Mouse (Mus musculus) MEL (cell line): ENCODE data around the gene Urod. TPM values are rescaled to one million over a fixed set of nuclear protein-coding genes. Genes with fewer than 3 reads are reported as not detected.

Source experiments
- DNase-seq: peaks from one replicate; pipeline ENCODE4 v3.0.0; 2011; ENCODE audit warnings: low read depth, low spot score
- H3K27ac ChIP-seq: 2 replicates; pipeline ENCODE4 v1.5.1; 2012; ENCODE audit warnings: low read depth, mild to moderate bottlenecking, control low read depth, low read length, moderate library complexity; ENCODE audit not compliant: control insufficient read depth
- H3K27me3 ChIP-seq, 2 experiments: fragments of 150-350 bp in 1 of 2; sonication (generic) in 1 of 2; 2 replicates each; pipeline ENCODE4 v1.6.1; 2012; ENCODE audit warnings: low read length in 2 of 2, mild to moderate bottlenecking in 2 of 2, improper control_type of control experiment in 1 of 2, moderate library complexity in 1 of 2; ENCODE audit not compliant: insufficient read depth in 2 of 2, control insufficient read depth in 1 of 2
- H3K36me3 ChIP-seq, 2 experiments: 2 replicates each; pipeline ENCODE4 v1.6.1; 2012 to 2014; ENCODE audit warnings: low read length in 2 of 2, improper control_type of control experiment in 1 of 2, inconsistent platforms in 1 of 2, mild to moderate bottlenecking in 1 of 2; ENCODE audit not compliant: insufficient read depth in 2 of 2, control insufficient read depth in 1 of 2
- H3K4me1 ChIP-seq, 2 experiments: fragments of 150-350 bp in 1 of 2; sonication (generic) in 1 of 2; 2 replicates each; pipeline ENCODE4 v1.6.1; 2012; ENCODE audit warnings: low read length in 2 of 2, improper control_type of control experiment in 1 of 2, mild to moderate bottlenecking in 1 of 2; ENCODE audit not compliant: insufficient read depth in 2 of 2, control insufficient read depth in 1 of 2
- H3K4me3 ChIP-seq, 2 experiments: fragments of 150-350 bp in 1 of 2; sonication (generic) in 1 of 2; 2 replicates each; pipeline ENCODE4 v1.5.1; 2012; ENCODE audit warnings: low read depth in 2 of 2, low read length in 2 of 2, mild to moderate bottlenecking in 2 of 2, moderate library complexity in 2 of 2, control low read depth in 1 of 2, improper control_type of control experiment in 1 of 2; ENCODE audit not compliant: control insufficient read depth in 1 of 2, insufficient read depth in 1 of 2
- H3K79me2 ChIP-seq: 2 replicates; pipeline ENCODE4 v1.6.1; 2012; ENCODE audit warnings: mild to moderate bottlenecking, low read length, moderate library complexity; ENCODE audit not compliant: control insufficient read depth, poor library complexity, insufficient read depth
- H3K9ac ChIP-seq: 2 replicates; pipeline ENCODE4 v1.6.1; 2012; ENCODE audit warnings: low read depth, mild to moderate bottlenecking, control low read depth, low read length, moderate library complexity; ENCODE audit not compliant: control insufficient read depth, poor library complexity, severe bottlenecking
- H3K9me3 ChIP-seq: fragments of 150-350 bp; sonication (generic); replicated peaks from 2 replicates; pipeline ENCODE4 v1.6.1; 2012; ENCODE audit warnings: mild to moderate bottlenecking, low read length, improper control_type of control experiment, moderate library complexity; ENCODE audit not compliant: insufficient read depth
- BHLHE40 ChIP-seq: IDR thresholded peaks from 2 replicates; pipeline ENCODE4 v1.6.1; 2012; ENCODE audit warnings: low read depth, mild to moderate bottlenecking, inconsistent platforms, low read length, improper control_type of control experiment, borderline replicate concordance
- CHD1 ChIP-seq: IDR thresholded peaks from 2 replicates; pipeline ENCODE4 v1.6.1; 2012; ENCODE audit warnings: low read depth, mild to moderate bottlenecking, inconsistent platforms, low read length, improper control_type of control experiment
- CHD2 ChIP-seq: IDR thresholded peaks from 2 replicates; pipeline ENCODE4 v1.6.1; 2011; ENCODE audit warnings: low read length, improper control_type of control experiment
- CTCF ChIP-seq, 3 experiments: IDR thresholded peaks in 2 of 3; conservative IDR thresholded peaks in 1 of 3; 2 replicates each; pipeline ENCODE4 v1.5.1; 2011 to 2012; ENCODE audit warnings: low read length in 3 of 3, low read depth in 2 of 3, mild to moderate bottlenecking in 2 of 3, improper control_type of control experiment in 1 of 3, inconsistent platforms in 1 of 3, mixed read lengths in 1 of 3, moderate library complexity in 1 of 3; ENCODE audit not compliant: control insufficient read depth in 1 of 3, insufficient read depth in 1 of 3, poor library complexity in 1 of 3, severe bottlenecking in 1 of 3
- E2F4 ChIP-seq: IDR thresholded peaks from 2 replicates; pipeline ENCODE4 v1.6.1; 2011; ENCODE audit warnings: low read depth, low read length, improper control_type of control experiment, borderline replicate concordance
- GABPA ChIP-seq: IDR thresholded peaks from 2 replicates; pipeline ENCODE4 v1.6.1; 2012; ENCODE audit warnings: low read depth, mild to moderate bottlenecking, inconsistent platforms, low read length, improper control_type of control experiment, moderate library complexity
- GATA1 ChIP-seq: IDR thresholded peaks from 2 replicates; pipeline ENCODE4 v1.6.1; 2011; ENCODE audit warnings: low read depth, low read length, improper control_type of control experiment
- HCFC1 ChIP-seq: IDR thresholded peaks from 2 replicates; pipeline ENCODE4 v1.6.1; 2012; ENCODE audit warnings: low read depth, mild to moderate bottlenecking, inconsistent platforms, low read length, improper control_type of control experiment, moderate library complexity
- KAT2A ChIP-seq: conservative IDR thresholded peaks from 2 replicates; pipeline ENCODE4 v1.6.1; 2012; ENCODE audit warnings: low read depth, low read length, improper control_type of control experiment, inconsistent platforms
- MAX ChIP-seq: IDR thresholded peaks from 2 replicates; pipeline ENCODE4 v1.6.1; 2011; ENCODE audit warnings: low read length, improper control_type of control experiment
- MEF2A ChIP-seq: IDR thresholded peaks from 2 replicates; pipeline ENCODE4 v1.6.1; 2014; ENCODE audit warnings: low read depth, mild to moderate bottlenecking, inconsistent platforms, low read length, improper control_type of control experiment; ENCODE audit not compliant: poor library complexity, insufficient replicate concordance, severe bottlenecking; ENCODE audit errors: extremely low read depth
- MYB ChIP-seq: IDR thresholded peaks from 2 replicates; pipeline ENCODE4 v1.6.1; 2011; ENCODE audit warnings: mild to moderate bottlenecking, low read depth, low read length, improper control_type of control experiment
- NELFE ChIP-seq: IDR thresholded peaks from 2 replicates; pipeline ENCODE4 v1.6.1; 2011; ENCODE audit warnings: low read depth, low read length, improper control_type of control experiment
- RAD21 ChIP-seq: IDR thresholded peaks from 2 replicates; pipeline ENCODE4 v1.6.1; 2011; ENCODE audit warnings: mild to moderate bottlenecking, low read depth, low read length, improper control_type of control experiment
- RCOR1 ChIP-seq: IDR thresholded peaks from 2 replicates; pipeline ENCODE4 v1.6.1; 2012; ENCODE audit warnings: low read depth, mild to moderate bottlenecking, inconsistent platforms, low read length, improper control_type of control experiment
- SIN3A ChIP-seq: IDR thresholded peaks from 2 replicates; pipeline ENCODE4 v1.6.1; 2012; ENCODE audit warnings: low read length, improper control_type of control experiment, inconsistent platforms
- TBP ChIP-seq: IDR thresholded peaks from 2 replicates; pipeline ENCODE4 v1.8.0; 2011; ENCODE audit warnings: low read depth, low read length, improper control_type of control experiment
- UBTF ChIP-seq: IDR thresholded peaks from 2 replicates; pipeline ENCODE4 v1.6.1; 2012; ENCODE audit warnings: low read depth, mild to moderate bottlenecking, inconsistent platforms, low read length, improper control_type of control experiment, moderate library complexity, borderline replicate concordance; ENCODE audit not compliant: insufficient read depth
- USF1 ChIP-seq: IDR thresholded peaks from 2 replicates; pipeline ENCODE4 v1.6.1; 2014; ENCODE audit warnings: low read depth, mild to moderate bottlenecking, inconsistent platforms, low read length, improper control_type of control experiment, moderate library complexity
- ZC3H11A ChIP-seq: IDR thresholded peaks from 2 replicates; pipeline ENCODE4 v1.6.1; 2012; ENCODE audit warnings: low read depth, mild to moderate bottlenecking, inconsistent platforms, low read length, improper control_type of control experiment
- ZKSCAN1 ChIP-seq: IDR thresholded peaks from 2 replicates; pipeline ENCODE4 v1.6.1; 2012; ENCODE audit warnings: low read depth, mild to moderate bottlenecking, inconsistent platforms, low read length, improper control_type of control experiment, moderate library complexity
- ZMIZ1 ChIP-seq: IDR thresholded peaks from 2 replicates; pipeline ENCODE4 v1.6.1; 2012; ENCODE audit warnings: low read depth, mild to moderate bottlenecking, inconsistent platforms, low read length, improper control_type of control experiment, moderate library complexity
- polyA plus RNA-seq, 2 experiments: library from polyadenylated mRNA; stranded (reverse) in 1 of 2; unstranded in 1 of 2; fragments of >175 nt in 1 of 2; fragments of >200 nt in 1 of 2; gene quantifications; 2 replicates each; pipeline versions ENCODE4 v1.2.1 to v1.2.4; 2012; ENCODE audit warnings: low replicate concordance in 2 of 2, low read depth in 1 of 2; ENCODE audit not compliant: insufficient read length in 2 of 2, insufficient read depth in 1 of 2, missing spikeins in 1 of 2
- total RNA-seq: library from RNA; depleted of rRNA; stranded (reverse); fragments of 300-350 nt; gene quantifications from 2 replicates; pipeline ENCODE4 v1.2.3, GENCODE M21; 2012

Gene Urod
- total and polyA plus RNA-seq, 3 experiments = 108 to 645 (median 132) TPM

- no peak for TF ChIP-seq CHD1
- TF ChIP-seq HCFC1 = no peak
- no peak for TF ChIP-seq RAD21
- TF ChIP-seq MAX = no peak
- no peak for TF ChIP-seq USF1
- TF ChIP-seq NELFE = no peak
- TF ChIP-seq ZKSCAN1 = no peak
- no peak for TF ChIP-seq BHLHE40
- no peak for TF ChIP-seq GATA1
- no peak for TF ChIP-seq MEF2A
- TF ChIP-seq GABPA = no peak
- no peak for TF ChIP-seq ZC3H11A
- TF ChIP-seq TBP = no peak
- no peak for TF ChIP-seq ZMIZ1
- no peak for TF ChIP-seq UBTF
- no peak for TF ChIP-seq KAT2A
- no peak for TF ChIP-seq CHD2
- TF ChIP-seq RCOR1 = no peak
- no peak for TF ChIP-seq SIN3A
- TF ChIP-seq MYB = no peak
- no peak for DNase-seq
- H3K9me3 ChIP-seq = no peaks in the 10 kb centered on the region
- H3K4me3 ChIP-seq = no peak overlapping the region
- H3K36me3 ChIP-seq = peaks cover 0 to 5% of the 10 kb centered on the region in 2 experiments; a peak in 2 of 4 replicates
- H3K27me3 ChIP-seq = no peaks in the 10 kb centered on the region
- peaks cover 3% of the 10 kb centered on the region; the same call in 1 of the 2 replicates for H3K79me2 ChIP-seq
- H3K4me1 ChIP-seq = peaks cover 0 to 11% of the 10 kb centered on the region in 2 experiments; a peak in 2 of 4 replicates
- no peak overlapping the region for H3K27ac ChIP-seq
- H3K9ac ChIP-seq = no peak overlapping the region
Measured at GRCm38 (mm10) chr4:116989731-116990130, 4.5 kb downstream of the Urod start.

DNA sequence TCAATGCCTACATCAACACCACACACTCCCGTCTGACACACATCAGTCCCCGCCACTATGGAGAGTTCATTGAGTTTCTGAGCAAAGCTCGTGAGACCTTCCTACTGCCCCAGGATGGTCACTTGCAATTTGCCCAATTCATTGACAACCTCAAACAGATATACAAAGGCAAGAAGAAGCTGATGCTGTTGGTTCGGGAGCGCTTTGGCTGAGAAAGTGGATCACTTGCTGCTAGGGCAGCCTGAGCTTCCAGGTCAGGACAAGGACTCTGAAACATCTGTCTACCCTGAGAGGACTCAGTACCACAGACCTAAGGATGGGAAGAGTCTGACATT is 7.1 kb downstream of the Urod start:
- H3K9me3 ChIP-seq = no peaks in the 10 kb centered on the region
- no peak overlapping the region for H3K4me3 ChIP-seq
- no peaks in the 10 kb centered on the region for H3K27me3 ChIP-seq
- no peak overlapping the region for H3K27ac ChIP-seq
- no peak overlapping the region for H3K9ac ChIP-seq
- 0 out of 4 replicates have a peak, but pooled peaks cover 0 to 6% of the 10 kb centered on the region in 2 experiments for H3K4me1 ChIP-seq
- DNase-seq = no peak
- no peaks in the 10 kb centered on the region for H3K79me2 ChIP-seq
- no peaks in the 10 kb centered on the region; a peak in 1 of 4 replicates for H3K36me3 ChIP-seq
- TF ChIP-seq UBTF (no peak), E2F4 (no peak), CHD1 (no peak), NELFE (no peak), CTCF (IDR thresholded peaks at IDR 0.05 in 2 of 3, conservative IDR thresholded peaks at IDR 0.05 in 1 of 3; ENCODE audit: control insufficient read depth in 1 of 3, insufficient read depth in 1 of 3, low read depth in 2 of 3, low read length in 3 of 3, poor library complexity in 1 of 3, severe bottlenecking in 1 of 3) (0 out of 6 replicates have a peak, but pooled peaks of 1 of the 3 experiments have one; percentile 4), MAX (no peak), RCOR1 (peak; percentile 14; the same call in 1 of the 2 replicates)
